Mouse (Mus musculus): ENCODE data around the gene Nat8f1.
"Not testable (repeated sequence)": the region's sequence is repeated elsewhere in the genome, so short reads cannot be mapped to it uniquely, and the experiment has no call there.

Gene Nat8f1

GRCm38 (mm10) chr6:85904642-85905061 lies 10.8 kb downstream of the Nat8f1 start, which contains the start of gene Nat8f4:
Gene Nat8f4 (minus strand): TSS chr6:85904884.
- DNase-seq = peak; percentile 89

- no peak for DNase-seq
Measured at GRCm38 (mm10) chr6:85902303-85902702, 13.2 kb downstream of the Nat8f1 start.

- not testable (repeated sequence) for DNase-seq
Measured at GRCm38 (mm10) chr6:85898596-85899475, 16.7 kb downstream of the Nat8f1 start.

- peak; percentile 28 for DNase-seq
Measured at GRCm38 (mm10) chr6:85895061-85895648, 20.3 kb downstream of the Nat8f1 start.

GRCm38 (mm10) chr6:85888961-85889360 lies 26.5 kb downstream of the Nat8f1 start:
- no peak for DNase-seq

- no peak for DNase-seq
Measured at GRCm38 (mm10) chr6:85884311-85884710, 31.2 kb downstream of the Nat8f1 start.

- DNase-seq = not testable (repeated sequence)
Measured at GRCm38 (mm10) chr6:85883246-85883645, 32.2 kb downstream of the Nat8f1 start.

- not testable (repeated sequence) for DNase-seq
Measured at GRCm38 (mm10) chr6:85869006-85869405, 46.5 kb downstream of the Nat8f1 start, which contains the start of gene Nat8f2. Gene Nat8f2 (minus strand): TSS chr6:85869158.

- DNase-seq = no peak
Measured at GRCm38 (mm10) chr6:85867726-85868690, 47.5 kb downstream of the Nat8f1 start.

GRCm38 (mm10) chr6:85866995-85867394 lies 48.5 kb downstream of the Nat8f1 start:
- not testable (repeated sequence) for DNase-seq

GRCm38 (mm10) chr6:85866166-85866565 lies 49.3 kb downstream of the Nat8f1 start:
- not testable (repeated sequence) for DNase-seq

- not testable (repeated sequence) for DNase-seq
Measured at GRCm38 (mm10) chr6:85864900-85865639, 50.4 kb downstream of the Nat8f1 start.

GRCm38 (mm10) chr6:85863840-85864239 lies 51.6 kb downstream of the Nat8f1 start:
- no peak for DNase-seq

- DNase-seq = no peak
Measured at GRCm38 (mm10) chr6:85863136-85863535, 52.4 kb downstream of the Nat8f1 start.

GRCm38 (mm10) chr6:85862565-85862964 lies 52.9 kb downstream of the Nat8f1 start:
- no peak for DNase-seq

- DNase-seq = no peak
Measured at GRCm38 (mm10) chr6:85861247-85861646, 54.2 kb downstream of the Nat8f1 start.
